Mouse (Mus musculus): Measurements from ENCODE around the gene Chsy1.
"Not testable (repeated sequence)": the region's sequence is repeated elsewhere in the genome, so short reads cannot be mapped to it uniquely, and the experiment has no call there.

The Chsy1 gene

GRCm38 (mm10) chr7:66176929-66177328, 67.6 kb downstream of the Chsy1 start:
- no peak for DNase-seq (ENCODE audit: low spot score in 2 of 2)

- no peak for DNase-seq (ENCODE audit: low spot score in 2 of 2)
These were observed 68.8 kb downstream of the Chsy1 start for GRCm38 (mm10) chr7:66178101-66178500.

DNA sequence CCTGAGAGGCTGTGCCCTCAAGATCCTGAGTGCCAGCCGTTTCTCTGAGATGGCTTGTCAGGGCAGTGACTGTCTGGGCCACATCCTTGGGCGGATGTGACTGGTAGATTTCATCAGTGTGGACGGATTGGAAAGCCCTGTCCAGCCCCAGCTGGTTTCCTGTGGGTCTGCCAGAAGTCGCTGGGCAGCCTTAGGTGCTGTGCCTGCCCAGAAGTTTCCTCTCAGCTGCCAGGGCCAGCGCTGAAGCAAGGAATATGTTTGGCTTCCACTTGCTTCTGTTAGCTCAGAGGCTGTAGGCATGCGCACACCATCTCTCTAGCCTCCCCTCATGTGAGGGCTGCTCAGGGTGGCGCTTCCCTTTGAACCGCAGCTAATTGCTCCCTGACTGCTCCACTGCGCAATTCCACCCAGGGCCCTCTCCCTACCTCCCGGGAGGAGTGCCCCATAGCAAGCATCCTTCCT, 69.8 kb downstream of the Chsy1 start:
- DNase-seq (ENCODE audit: low spot score in 2 of 2): peak; percentile 31 to 46

DNA sequence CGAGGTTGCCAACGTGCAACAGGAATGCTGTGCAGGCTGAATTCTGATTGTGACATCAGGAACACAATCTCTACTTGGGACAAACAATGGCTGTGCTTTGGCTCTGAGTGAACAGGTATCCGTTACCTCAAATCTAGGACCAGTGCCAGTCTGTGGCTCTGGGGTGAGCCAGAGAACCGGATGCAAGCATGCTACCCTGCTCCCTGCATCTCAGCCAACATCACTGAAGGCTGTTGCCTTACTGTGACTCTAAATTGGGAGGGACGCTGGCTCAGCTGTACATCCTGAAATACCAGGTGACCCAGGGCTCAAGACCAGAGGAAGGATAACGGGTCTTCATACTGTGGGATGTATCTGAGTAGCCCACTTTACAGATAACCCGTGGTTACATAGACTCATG, 70.4 kb downstream of the Chsy1 start:
- DNase-seq (ENCODE audit: low spot score in 2 of 2): no peak

GRCm38 (mm10) chr7:66180260-66180659, 70.9 kb downstream of the Chsy1 start:
- no peak for DNase-seq (ENCODE audit: low spot score in 2 of 2)

- no peak for DNase-seq (ENCODE audit: low spot score in 2 of 2)
These were observed 71.5 kb downstream of the Chsy1 start for GRCm38 (mm10) chr7:66180711-66181365.

- no peak for DNase-seq (ENCODE audit: low spot score in 2 of 2)
These were observed 72.9 kb downstream of the Chsy1 start for GRCm38 (mm10) chr7:66182075-66182715.

GRCm38 (mm10) chr7:66183404-66183803, 74.1 kb downstream of the Chsy1 start:
- no peak for DNase-seq (ENCODE audit: low spot score in 2 of 2)

DNA sequence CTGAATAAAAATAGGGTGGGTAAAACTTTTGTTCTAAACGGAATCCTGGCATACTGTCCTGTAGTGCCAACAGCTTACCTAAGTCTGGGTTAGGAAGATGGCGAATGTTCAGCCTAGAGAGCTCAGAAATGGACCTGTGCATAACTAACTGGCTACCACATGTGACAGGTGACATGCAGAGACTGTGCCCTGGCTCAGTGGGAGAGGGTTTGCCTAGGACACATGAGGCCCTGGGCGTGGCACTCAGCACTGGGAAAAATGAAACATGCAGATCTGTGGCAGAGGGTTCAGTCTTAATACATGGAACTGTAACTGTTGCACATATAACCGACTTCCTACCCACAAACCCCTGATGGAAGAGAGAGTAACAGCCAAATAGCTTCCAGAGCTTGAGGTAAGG, 74.7 kb downstream of the Chsy1 start:
- DNase-seq (ENCODE audit: low spot score in 2 of 2): no peak

DNA sequence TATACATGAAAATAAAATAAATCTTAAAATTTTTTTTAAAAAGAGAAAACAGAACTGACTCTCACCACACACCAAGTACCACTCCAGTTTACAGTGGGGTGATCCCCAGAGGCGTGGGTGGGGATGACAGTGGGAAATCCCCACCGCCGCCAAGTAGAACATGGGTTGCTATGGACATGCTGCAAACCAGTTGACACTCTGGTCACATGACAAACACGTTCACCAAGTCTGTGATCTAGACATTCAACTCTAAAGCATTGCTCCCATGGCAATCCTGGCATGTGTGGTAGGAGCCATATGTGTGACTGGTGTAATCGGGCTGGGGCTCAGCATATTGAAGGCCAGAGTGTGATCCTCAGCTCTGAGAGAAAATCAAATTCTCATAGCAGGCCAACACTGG, 76.1 kb downstream of the Chsy1 start:
- DNase-seq (ENCODE audit: low spot score in 2 of 2): no peak

DNA sequence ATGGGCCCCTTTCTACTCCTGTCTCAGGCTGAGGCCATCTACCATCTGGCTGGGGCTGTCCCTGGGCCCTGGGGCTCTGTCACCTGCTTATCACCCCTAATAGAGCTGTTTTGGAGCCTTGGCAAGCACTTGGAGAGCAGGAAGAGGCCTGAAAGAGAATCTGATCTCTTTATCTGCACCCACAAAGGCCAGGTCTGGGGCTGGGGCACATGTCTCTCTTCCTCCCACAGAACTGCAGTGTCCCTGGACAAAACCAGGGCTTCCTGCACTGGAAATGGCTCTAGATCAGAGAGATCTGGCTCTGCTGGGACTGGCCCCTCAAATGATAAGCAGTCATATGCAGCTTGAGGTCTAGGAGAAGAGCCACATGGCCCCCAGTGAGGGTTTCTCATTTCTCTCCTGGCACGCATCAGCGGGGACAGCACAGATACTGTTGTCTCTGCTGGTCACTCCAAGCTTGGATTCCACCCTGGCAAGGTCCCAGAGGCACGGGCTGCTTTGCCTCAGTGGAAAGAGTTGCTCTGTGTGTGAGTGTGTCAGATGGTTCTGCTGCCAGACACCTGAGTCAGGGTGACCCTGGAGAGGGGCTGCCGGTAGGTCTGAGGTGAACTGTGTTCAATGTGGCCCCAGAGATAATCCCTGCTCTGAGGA, 78.4 kb downstream of the Chsy1 start:
- DNase-seq (ENCODE audit: low spot score in 2 of 2): no peak

GRCm38 (mm10) chr7:66190385-66190784, 81.1 kb downstream of the Chsy1 start:
- DNase-seq (ENCODE audit: low spot score in 2 of 2): not testable (repeated sequence)

GRCm38 (mm10) chr7:66194511-66194910, 85.2 kb downstream of the Chsy1 start:
- no peak for DNase-seq (ENCODE audit: low spot score in 2 of 2)

DNA sequence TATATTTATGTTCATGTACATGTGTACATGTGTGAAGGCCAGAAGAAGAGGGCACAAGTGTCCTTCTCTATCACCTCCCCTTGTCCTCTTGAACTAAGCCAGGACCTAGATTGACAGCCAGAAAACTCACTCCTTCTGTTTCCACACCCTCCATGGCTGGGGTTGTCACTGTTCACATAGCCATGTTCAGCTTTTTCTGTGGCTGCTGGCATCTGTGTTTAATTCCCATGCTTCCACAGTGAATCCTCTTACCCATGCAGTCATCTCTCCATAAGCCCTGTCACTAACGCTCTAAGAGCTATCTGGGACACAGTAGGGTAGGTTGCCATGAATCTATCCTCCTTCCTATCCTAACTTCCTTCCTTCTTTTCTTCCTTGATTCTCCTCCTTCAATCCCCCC, 86.6 kb downstream of the Chsy1 start:
- DNase-seq (ENCODE audit: low spot score in 2 of 2): no peak

DNA sequence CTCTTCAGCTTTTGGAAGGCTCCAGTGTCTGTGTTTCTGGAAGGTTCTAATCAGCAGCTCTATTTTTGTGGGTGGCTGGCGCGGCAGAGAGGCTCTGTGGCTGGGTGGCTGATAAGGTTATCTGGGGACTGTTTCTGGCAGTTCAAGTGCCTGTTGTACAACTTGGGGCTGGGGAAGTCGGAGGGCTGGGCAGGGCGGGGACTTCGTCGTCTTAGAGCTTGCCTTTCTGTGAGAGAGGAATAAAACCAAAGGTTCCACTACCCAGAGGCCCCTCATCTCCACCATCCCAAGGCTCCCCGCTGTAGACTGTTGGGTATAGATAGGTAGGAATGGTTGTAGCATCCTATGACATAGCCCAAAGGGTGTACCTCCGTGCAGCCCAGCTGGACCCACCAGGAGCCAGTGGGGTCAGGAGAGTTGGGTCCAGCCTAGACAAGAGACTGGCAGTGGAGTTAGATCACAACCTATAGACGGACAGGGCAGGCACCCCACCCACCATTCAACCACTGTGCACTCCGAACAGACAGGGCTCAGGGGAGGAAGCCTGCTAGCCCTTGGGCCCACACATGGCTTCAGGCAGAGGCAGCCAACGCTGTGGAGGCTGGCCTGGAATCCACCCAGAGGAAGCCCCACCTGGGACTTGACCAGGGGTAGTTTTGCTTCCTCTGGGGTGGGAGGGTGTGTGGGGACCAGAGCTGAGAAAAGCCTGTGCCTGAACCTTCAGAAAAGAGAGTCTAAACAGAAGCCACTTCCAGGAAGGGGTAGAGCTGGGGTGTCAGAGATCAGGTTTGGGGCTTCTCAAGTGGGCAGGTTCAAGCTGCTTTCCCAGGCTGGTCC, 87.5 kb downstream of the Chsy1 start:
- no peak for DNase-seq (ENCODE audit: low spot score in 2 of 2)

GRCm38 (mm10) chr7:66198416-66198815, 89.1 kb downstream of the Chsy1 start:
- DNase-seq (ENCODE audit: low spot score in 2 of 2): no peak

GRCm38 (mm10) chr7:66199391-66199831, 90.1 kb downstream of the Chsy1 start:
- DNase-seq (ENCODE audit: low spot score in 2 of 2): peak in 1 of 2 experiments; percentile 57

- DNase-seq (ENCODE audit: low spot score in 2 of 2): no peak
These were observed 91.1 kb downstream of the Chsy1 start for GRCm38 (mm10) chr7:66200383-66200782.

DNA sequence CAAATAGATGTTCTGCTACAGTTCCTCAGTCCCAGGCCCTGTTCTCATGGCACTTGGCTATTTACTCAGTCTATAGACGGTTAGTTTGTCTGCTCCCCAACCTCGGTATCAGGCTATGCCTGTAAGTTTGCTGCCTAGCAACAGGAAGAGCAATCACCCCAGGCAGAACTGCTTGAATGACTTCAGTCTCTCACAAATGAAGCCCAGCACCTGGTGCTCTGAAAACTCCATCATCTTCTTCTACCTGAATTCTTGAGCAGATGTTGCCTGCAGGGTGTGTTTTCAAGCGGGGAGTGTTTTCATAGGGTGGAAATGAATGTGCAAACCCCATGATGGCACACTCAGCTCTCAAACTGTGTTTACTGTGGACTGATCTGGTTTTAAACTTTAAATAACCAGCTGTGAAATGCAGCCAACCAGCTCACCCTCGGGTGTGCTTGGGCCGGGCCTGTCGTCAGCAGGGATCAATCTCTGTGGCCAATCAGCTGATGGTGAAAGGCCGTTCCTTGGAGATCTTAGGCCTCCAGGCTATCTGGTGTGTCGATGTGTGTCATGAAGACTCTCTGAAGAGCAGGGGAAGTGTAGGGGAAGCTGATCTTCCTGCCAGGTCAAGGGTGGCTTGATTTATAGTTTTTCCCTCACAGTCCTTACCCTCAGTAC, 91.6 kb downstream of the Chsy1 start:
- DNase-seq (ENCODE audit: low spot score in 2 of 2): no peak

DNA sequence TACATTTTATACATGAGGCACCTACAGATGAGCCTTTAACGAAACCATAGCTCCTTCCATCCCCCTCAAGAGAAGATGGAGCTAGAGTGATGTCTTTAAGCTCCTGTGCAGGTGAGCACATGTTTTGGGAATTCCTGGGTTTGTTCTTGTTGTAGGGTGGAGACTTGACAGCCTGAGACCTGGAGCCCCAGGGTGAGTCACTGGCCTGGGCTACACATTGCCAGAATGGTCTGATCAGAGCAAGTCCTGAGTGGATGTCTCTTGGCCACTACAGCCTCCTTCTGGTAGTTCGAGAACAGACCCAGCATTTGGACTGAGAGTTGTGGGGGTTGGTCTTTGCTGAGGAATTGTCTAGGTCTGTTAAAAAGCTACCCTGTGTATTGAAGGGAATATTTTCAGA, 92.3 kb downstream of the Chsy1 start:
- no peak for DNase-seq (ENCODE audit: low spot score in 2 of 2)

GRCm38 (mm10) chr7:66209920-66210319, 100.6 kb downstream of the Chsy1 start:
- DNase-seq (ENCODE audit: low spot score in 2 of 2): no peak

DNA sequence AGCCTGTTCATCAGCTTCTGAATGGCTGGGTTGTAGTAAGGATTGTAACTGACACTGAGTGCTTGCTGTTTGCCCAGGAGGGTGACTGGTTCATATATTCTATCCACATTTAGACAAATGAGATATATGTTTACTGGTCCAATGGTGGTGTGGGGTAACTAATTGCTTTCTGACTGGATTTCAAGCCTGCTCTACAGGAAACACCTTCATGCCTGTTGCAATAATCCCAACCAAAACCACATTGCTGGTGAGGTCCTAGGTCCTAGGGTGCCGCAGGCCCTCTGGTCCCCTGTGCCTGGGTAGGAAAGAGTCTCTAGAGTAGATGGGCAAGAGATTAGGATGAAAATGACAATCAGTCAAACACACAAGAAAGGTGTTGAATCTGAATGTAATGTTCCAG, 103.6 kb downstream of the Chsy1 start:
- DNase-seq (ENCODE audit: low spot score in 2 of 2): no peak
